Mouse (Mus musculus) testis, adult 2 months (tissue): ENCODE data around the gene Mgat4a.

Experiments used
- CTCF ChIP-seq: fragments of 200-500 bp; IDR thresholded peaks from 2 replicates; pipeline ENCODE4 v1.5.1; 2012; ENCODE audit warnings: low read depth, mild to moderate bottlenecking, inconsistent platforms, low read length, moderate library complexity; ENCODE audit not compliant: control insufficient read depth, insufficient read depth, insufficient replicate concordance
- POLR2A ChIP-seq: fragments of 200-500 bp; IDR thresholded peaks from 2 replicates; pipeline ENCODE4 v1.6.1; 2012; ENCODE audit warnings: low read depth, mild to moderate bottlenecking, inconsistent platforms, low read length, moderate library complexity; ENCODE audit not compliant: control insufficient read depth

DNA sequence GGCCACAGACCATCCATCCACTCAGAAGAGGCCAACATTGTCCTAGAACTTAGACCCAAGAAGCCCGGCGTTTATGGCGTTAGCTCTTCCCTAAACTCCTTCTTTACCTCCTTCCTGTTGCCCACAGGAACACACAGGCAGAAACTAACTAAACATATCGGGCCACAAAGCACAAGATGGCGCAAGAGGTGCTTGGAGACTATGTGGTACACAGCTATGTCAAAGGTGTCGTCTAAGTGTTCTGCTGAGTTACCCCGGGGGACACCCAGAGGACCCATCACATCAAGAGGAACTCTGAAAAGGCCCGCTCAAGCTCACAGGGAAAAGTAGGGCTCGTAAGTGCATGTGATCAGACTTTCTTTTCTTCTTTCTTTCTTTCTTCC is 35.5 kb downstream of the Mgat4a start:
- TF ChIP-seq POLR2A = no peak
- TF ChIP-seq CTCF = no peak
